Mouse (Mus musculus): ENCODE measurements around the gene Megf6. TPM values are rescaled to one million over a fixed set of nuclear protein-coding genes. Genes with fewer than 3 reads are reported as not detected.

The Megf6 gene
- polyA plus RNA-seq, 1 experiment = not detected

DNA sequence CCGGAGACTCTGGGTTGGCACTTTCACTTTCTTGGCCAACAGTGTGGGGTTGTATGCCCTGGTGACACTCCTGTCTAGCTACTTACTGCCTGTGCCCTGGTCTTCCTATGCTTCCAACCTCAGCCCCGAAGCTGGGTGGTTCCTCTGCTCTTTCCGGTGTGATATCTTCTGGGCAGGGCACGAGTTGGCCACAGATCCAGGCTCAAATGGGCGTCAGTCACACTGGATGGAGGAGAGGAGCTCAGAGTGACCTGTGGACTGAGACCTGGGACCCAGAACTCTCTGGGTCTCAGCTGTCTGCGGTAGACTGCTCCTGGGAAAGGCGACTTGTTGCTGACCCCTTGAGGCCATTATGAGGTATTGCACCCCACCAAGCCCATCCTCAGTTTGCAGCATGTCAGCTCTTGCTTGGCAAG lies 130.9 kb downstream of the Megf6 start, which contains the start of gene Arhgef16:
TSS of gene Arhgef16 (minus strand) at position 211 of the 416 bp plus-strand sequence.
- Histone ChIP-seq H3K27me3 (replicated peaks) (peaks cover 58% of the 10 kb centered on the region), H3K9me3 (no peaks in the 10 kb centered on the region), H3K36me3 (replicated peaks; ENCODE audit: low read length) (no peaks in the 10 kb centered on the region), H3K4me3 (replicated peaks) (peak within 1 kb of the TSS; percentile 15), H3K4me1 (peaks cover 11% of the 10 kb centered on the region)
- TF ChIP-seq GATA1 (IDR thresholded peaks at IDR 0.05; ENCODE audit: borderline replicate concordance, low read length) (no peak), FLI1 (IDR thresholded peaks at IDR 0.05; ENCODE audit: low read length) (no peak)

GRCm38 (mm10) chr4:154309131-154309530 lies 138.6 kb downstream of the Megf6 start:
- H3K27me3 ChIP-seq (replicated peaks) = peaks cover 13% of the 10 kb centered on the region
- H3K9me3 ChIP-seq = no peaks in the 10 kb centered on the region
- no peaks in the 10 kb centered on the region for H3K36me3 ChIP-seq (replicated peaks; ENCODE audit: low read length)
- H3K4me3 ChIP-seq (replicated peaks) = no peak overlapping the region
- no peak for TF ChIP-seq GATA1 (IDR thresholded peaks at IDR 0.05; ENCODE audit: borderline replicate concordance, low read length)
- no peak for TF ChIP-seq FLI1 (IDR thresholded peaks at IDR 0.05; ENCODE audit: low read length)
- peaks cover 6% of the 10 kb centered on the region; the same call in 1 of the 2 replicates for H3K4me1 ChIP-seq

DNA sequence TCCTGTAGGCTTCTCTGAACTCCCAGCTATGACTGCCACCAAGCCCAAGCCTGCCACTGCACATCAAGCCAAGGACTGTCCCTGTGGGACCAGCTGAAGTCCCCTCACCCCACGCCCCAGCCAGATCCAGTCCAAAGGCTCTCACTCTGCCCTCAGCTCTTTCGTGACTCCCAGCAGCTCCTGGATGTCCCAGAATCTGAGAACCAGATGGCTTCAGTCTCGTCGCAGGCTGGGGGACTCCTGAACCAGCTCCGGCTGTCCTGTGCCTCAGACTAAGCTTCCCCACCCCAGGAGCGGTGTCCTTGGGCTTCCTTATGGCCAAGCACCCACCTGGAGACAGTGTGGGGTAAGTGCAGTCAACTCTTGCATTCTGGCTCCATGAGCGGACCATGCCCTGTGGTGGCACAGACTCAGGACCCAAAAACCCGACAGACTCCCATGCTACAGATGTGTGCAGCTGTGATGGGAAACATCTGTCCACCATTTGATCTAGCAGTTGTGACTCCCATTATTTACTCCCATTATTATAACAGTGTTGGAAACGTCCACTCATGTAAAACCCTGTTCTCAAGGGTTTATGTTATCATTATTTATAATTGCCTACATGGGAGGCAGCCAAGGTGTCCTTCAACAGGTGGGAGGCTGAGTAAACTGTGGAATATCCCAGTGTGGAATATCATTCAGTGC lies 140.2 kb downstream of the Megf6 start:
- no peaks in the 10 kb centered on the region for H3K9me3 ChIP-seq

DNA sequence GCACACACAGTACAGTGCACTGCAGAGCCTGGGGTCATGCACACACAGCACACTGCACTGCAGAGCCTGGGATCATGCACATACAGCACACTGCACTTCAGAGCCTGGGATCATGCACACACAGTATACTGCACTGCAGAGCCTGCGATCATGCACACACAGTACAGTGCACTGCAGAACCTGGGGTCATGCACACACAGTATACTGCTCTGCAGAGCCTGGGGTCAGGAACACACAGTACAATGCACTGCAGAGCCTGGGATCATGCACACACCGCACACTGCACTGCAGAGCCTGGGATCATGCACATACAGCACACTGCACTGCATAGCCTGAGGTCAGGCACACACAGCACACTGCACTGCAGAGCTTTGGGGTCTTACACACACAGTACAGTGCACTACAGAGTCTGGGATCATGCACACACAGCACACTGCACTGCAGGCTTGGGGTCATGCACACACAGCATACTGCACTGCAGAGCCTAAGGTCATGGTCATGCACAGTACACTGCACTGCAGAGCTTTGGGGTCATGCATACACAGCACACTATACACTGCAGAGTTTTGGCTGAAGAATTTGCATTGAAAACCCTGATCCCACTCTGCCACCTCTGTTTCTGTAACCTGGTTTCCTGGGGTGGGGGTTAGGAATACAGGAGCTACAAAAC lies 141.7 kb downstream of the Megf6 start:
- Histone ChIP-seq H3K9me3 (no peaks in the 10 kb centered on the region), H3K4me1 (peaks cover 6% of the 10 kb centered on the region; the same call in 1 of the 2 replicates)
- TF ChIP-seq FLI1 (IDR thresholded peaks at IDR 0.05; ENCODE audit: low read length) (no peak), GATA1 (IDR thresholded peaks at IDR 0.05; ENCODE audit: borderline replicate concordance, low read length) (no peak)

More for the DNA sequence above, 140.2 kb downstream of the Megf6 start:
- peaks cover 13% of the 10 kb centered on the region for H3K27me3 ChIP-seq (replicated peaks)
- TF ChIP-seq GATA1 (IDR thresholded peaks at IDR 0.05; ENCODE audit: borderline replicate concordance, low read length) = no peak
- TF ChIP-seq FLI1 (IDR thresholded peaks at IDR 0.05; ENCODE audit: low read length) = no peak
- peaks cover 6% of the 10 kb centered on the region; the same call in 1 of the 2 replicates for H3K4me1 ChIP-seq
- H3K4me3 ChIP-seq (replicated peaks) = no peak overlapping the region
- H3K36me3 ChIP-seq (replicated peaks; ENCODE audit: low read length) = no peaks in the 10 kb centered on the region

GRCm38 (mm10) chr4:154312935-154313621 lies 142.5 kb downstream of the Megf6 start:
- no peaks in the 10 kb centered on the region for H3K9me3 ChIP-seq
- H3K4me3 ChIP-seq (replicated peaks) = no peak overlapping the region
- H3K4me1 ChIP-seq = peaks cover 6% of the 10 kb centered on the region; the same call in 1 of the 2 replicates
- H3K36me3 ChIP-seq (replicated peaks; ENCODE audit: low read length) = no peaks in the 10 kb centered on the region
- TF ChIP-seq GATA1 (IDR thresholded peaks at IDR 0.05; ENCODE audit: borderline replicate concordance, low read length) (no peak), FLI1 (IDR thresholded peaks at IDR 0.05; ENCODE audit: low read length) (no peak)
- H3K27me3 ChIP-seq (replicated peaks) = peaks cover 20% of the 10 kb centered on the region

More for the DNA sequence above, 141.7 kb downstream of the Megf6 start:
- Histone ChIP-seq H3K36me3 (replicated peaks; ENCODE audit: low read length) (no peaks in the 10 kb centered on the region), H3K27me3 (replicated peaks) (peaks cover 14% of the 10 kb centered on the region), H3K4me3 (replicated peaks) (peak overlapping the region; percentile 35)

- Histone ChIP-seq H3K27me3 (replicated peaks) (peaks cover 21% of the 10 kb centered on the region), H3K4me1 (peaks cover 6% of the 10 kb centered on the region; the same call in 1 of the 2 replicates), H3K36me3 (replicated peaks; ENCODE audit: low read length) (no peaks in the 10 kb centered on the region), H3K4me3 (replicated peaks) (no peak overlapping the region), H3K9me3 (no peaks in the 10 kb centered on the region)
- no peak for TF ChIP-seq FLI1 (IDR thresholded peaks at IDR 0.05; ENCODE audit: low read length)
- no peak for TF ChIP-seq GATA1 (IDR thresholded peaks at IDR 0.05; ENCODE audit: borderline replicate concordance, low read length)
Measured at GRCm38 (mm10) chr4:154313622-154313967, 143.1 kb downstream of the Megf6 start.

Other genes with a start within 250 kb of the Megf6 start
- gene A430005L14Rik, start 213.5 kb upstream of the Megf6 start, polyA plus RNA-seq (2012; ENCODE audit: insufficient read depth, low replicate concordance) = 79.5 and 127 TPM in 2 replicates
- gene Dffb, start 195.6 kb upstream of the Megf6 start, polyA plus RNA-seq (2012; ENCODE audit: insufficient read depth, low replicate concordance) = 2.5 and 5.4 TPM in 2 replicates
- 3.8 and 7.3 TPM in 2 replicates for gene Cep104, start 195.5 kb upstream of the Megf6 start, polyA plus RNA-seq (2012; ENCODE audit: insufficient read depth, low replicate concordance)
- gene Lrrc47, start 159.0 kb upstream of the Megf6 start, polyA plus RNA-seq (2012; ENCODE audit: insufficient read depth, low replicate concordance) = 84.5 and 98.9 TPM in 2 replicates
- 92.3 and 104 TPM in 2 replicates for gene Smim1, start 144.5 kb upstream of the Megf6 start, polyA plus RNA-seq (2012; ENCODE audit: insufficient read depth, low replicate concordance)
- not detected in 2 replicates for gene Ccdc27, start 128.1 kb upstream of the Megf6 start, polyA plus RNA-seq (2012; ENCODE audit: insufficient read depth, low replicate concordance)
- not detected in 2 replicates for gene Trp73, start 30.5 kb upstream of the Megf6 start, polyA plus RNA-seq (2012; ENCODE audit: insufficient read depth, low replicate concordance)
- gene Wrap73, start 28.4 kb upstream of the Megf6 start, polyA plus RNA-seq (2012; ENCODE audit: insufficient read depth, low replicate concordance) = 2.2 and 6.5 TPM in 2 replicates
- 89.3 and 116 TPM in 2 replicates for gene Tprgl, start 10.1 kb upstream of the Megf6 start, polyA plus RNA-seq (2012; ENCODE audit: insufficient read depth, low replicate concordance)
- gene Arhgef16, start 130.9 kb downstream of the Megf6 start, polyA plus RNA-seq (2012; ENCODE audit: insufficient read depth, low replicate concordance) = not detected in 2 replicates
- not detected in 2 replicates for gene B230104I21Rik, start 165.4 kb downstream of the Megf6 start, polyA plus RNA-seq (2012; ENCODE audit: insufficient read depth, low replicate concordance)

Measured in megakaryocyte, embryonic 14.5 days (primary cell).